Mouse (Mus musculus) cerebellum, adult 18-20 months (tissue): ENCODE results near the gene Tapbp.
"Not testable (repeated sequence)": the region's sequence is repeated elsewhere in the genome, so short reads cannot be mapped to it uniquely, and the experiment has no call there.

Experiments
- DNase-seq, 2 experiments: peaks; one replicate each; pipeline ENCODE4 v3.0.0; 2021

Tapbp gene

DNA sequence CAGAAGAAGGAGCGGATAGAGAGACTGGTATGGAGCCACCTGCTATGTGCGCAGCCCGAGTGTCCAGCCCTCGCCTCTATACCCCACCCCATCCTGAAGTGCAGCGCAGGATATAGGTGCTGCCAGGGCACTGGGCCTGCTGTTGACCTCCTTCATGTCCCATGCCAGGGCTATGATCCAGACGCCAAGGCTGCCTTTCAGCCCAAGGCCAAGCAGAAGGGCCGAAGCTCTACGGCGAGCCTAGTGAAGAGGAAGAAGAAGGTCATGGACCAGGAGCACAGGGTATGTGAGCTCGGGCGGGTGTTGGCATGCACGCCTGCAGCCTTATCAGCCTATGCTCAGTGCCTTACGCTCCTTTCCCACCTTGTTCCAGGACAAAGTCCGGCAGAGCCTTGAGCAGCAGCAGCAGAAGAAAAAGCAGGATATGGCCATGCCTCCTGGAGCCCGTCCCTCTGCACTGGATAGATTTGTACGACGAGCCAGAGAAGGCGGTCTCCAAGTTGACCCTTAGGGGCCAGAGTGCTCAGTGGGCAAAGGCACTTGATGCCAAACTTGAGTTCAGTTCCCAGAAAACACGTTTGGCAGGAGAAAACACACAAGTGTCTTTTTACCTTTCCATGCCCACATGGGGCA, 33.3 kb downstream of the Tapbp start:
- no peak for DNase-seq

DNA sequence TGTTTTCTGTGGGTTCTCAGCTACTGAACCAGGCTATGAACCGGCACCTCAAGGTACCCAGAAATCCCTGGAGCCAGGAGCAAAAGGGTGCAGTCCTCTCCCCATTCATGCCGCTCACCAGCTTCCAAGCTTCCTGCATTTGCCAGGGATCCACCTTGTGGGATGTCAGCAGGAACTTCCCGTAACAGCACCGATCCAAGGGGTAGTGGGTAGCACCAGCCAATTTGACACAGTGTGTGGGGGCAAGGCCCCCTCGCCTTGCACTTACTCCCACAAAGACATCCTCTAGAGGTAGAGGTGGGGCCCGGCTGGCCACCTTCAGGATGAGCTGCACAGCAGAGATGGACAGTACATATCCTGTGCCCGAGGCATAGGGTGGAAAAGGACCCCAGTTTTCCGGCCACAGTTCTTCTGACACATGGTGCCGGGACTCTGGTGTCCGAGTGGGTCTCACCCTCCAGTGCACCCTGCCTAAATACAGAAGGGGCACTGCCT, 34.5 kb downstream of the Tapbp start:
- DNase-seq, result no peak

DNA sequence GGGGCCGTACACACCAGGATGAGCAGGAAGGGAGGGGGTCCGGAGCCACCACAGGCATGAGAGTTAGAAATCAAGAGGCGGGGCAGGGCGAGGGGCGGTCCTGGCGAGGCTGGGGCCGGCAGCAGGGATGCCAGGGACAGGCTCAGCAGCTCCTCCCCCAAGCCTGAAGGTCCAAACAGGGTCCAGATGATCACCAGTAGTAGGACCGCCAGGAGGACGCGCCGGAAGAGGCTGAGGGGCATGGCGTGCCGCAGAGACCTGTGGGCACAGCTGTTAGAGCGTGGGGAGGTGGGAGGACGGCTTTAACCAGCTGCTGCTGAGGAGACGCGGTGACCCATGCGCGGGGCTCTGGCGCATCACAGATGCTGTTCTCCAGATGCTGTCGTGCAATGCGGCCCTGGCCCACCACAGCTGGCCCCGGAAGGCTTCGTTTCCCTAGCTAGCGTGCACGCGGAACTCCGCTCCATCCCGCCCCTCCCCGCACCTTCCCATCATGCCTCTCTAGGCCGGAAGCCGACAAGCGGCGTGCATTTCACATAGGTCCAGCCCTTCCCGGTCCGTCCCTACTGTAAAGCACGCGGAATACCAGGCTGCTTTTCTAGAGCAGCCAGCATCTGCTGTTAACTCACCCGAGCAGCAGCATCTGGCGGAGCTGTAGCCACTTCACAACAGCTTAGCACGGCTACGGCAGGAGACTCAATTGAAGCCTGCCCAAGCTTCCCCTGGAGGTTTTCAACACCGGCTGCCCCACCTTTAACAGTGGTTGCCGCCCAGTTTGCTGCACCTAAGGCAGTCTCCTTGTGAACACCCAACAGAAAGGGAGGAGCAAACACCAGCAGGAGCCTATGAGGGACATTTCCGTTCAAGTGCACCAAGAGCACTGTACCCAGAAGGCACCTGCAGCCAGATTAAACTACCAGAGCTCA, 35.6 kb downstream of the Tapbp start, which contains the start of gene B3galt4:
TSS of gene B3galt4 (minus strand) at position 468 of the 926 bp plus-strand sequence.
- peak; percentile 68 to 72 for DNase-seq

DNA sequence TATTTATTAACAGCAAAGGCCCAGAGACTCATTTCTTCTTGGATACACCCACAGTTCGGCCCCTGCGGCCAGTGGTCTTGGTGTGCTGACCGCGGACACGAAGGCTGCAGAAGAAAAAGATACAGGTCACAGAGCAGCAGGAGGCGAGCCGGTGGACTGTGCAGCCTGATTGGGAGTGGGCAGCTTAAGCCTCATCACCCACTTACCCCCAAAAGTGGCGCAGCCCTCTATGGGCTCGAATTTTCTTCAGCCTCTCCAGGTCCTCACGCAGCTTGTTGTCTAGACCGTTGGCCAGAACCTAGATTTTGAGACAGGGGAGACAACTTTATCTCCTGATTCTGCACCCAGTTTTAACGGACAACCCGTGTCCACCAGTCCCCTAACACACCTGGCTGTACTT, 36.3 kb downstream of the Tapbp start:
- DNase-seq, result not testable (repeated sequence)

DNA sequence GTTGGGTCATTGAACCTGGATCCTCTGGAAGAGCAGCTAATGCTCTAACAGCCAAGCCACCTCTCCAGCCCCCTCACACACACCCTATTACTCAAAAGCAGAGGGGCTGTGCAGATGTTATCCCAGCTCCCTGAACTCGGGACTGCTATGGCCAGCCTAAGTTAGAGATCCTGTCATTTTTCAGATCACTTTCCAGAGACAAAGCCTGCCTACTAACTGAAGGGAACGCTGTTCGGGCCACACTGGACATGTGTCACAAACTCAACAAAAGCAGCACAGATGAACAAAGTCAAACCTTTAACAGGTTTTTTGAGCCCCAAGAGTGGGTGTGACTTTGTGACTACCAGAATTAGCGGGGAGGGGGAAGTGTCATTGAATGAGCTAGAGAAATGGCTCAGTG, 37.2 kb downstream of the Tapbp start:
- DNase-seq, result no peak

DNA sequence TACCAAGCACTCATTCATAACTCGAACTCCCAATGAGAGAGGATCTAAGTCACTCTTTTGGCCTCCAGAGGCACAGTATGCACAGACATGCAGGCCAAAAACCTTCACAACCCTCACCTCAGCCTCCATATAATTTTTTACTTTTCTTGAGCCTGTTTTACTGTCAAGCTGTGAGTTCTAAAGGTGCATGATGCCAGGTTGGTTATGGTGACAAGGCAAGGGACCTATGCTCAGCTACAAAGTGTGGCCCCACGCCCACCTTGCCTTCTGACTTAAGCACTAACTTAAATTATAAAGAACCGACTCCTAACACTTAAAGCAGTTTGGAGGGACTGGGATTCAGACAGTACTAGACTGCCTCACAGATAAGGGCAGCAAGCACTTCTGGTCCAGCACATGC, 37.6 kb downstream of the Tapbp start:
- DNase-seq, result no peak

DNA sequence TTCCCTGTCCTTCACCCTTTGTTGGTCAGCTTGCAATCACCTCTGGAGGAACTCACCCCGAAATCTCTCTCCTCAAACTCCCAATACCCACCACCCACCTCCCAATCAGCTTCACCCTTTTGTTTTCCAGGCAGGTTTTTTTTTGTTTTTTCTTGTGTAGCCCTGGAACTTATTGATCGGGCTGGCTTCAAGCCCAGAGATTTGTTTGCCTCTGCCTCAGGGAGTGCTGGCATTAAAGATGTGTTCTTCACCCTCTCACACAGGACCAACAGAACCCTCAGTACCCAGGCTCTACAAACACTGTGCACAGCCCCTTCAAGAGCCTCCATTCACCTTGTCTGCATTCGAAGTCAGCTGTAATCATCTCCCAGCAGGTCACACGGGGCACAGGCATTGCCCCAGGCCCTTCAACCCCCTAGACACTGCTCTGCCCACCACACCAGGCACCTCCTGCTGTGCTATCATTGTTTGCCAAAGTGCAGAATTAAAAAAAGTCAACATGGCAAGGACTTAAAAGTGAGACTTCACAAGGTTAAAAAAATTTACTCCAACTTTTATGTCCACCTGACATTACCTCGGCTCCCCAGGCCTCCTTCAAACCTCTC, 38.4 kb downstream of the Tapbp start:
- no peak for DNase-seq

DNA sequence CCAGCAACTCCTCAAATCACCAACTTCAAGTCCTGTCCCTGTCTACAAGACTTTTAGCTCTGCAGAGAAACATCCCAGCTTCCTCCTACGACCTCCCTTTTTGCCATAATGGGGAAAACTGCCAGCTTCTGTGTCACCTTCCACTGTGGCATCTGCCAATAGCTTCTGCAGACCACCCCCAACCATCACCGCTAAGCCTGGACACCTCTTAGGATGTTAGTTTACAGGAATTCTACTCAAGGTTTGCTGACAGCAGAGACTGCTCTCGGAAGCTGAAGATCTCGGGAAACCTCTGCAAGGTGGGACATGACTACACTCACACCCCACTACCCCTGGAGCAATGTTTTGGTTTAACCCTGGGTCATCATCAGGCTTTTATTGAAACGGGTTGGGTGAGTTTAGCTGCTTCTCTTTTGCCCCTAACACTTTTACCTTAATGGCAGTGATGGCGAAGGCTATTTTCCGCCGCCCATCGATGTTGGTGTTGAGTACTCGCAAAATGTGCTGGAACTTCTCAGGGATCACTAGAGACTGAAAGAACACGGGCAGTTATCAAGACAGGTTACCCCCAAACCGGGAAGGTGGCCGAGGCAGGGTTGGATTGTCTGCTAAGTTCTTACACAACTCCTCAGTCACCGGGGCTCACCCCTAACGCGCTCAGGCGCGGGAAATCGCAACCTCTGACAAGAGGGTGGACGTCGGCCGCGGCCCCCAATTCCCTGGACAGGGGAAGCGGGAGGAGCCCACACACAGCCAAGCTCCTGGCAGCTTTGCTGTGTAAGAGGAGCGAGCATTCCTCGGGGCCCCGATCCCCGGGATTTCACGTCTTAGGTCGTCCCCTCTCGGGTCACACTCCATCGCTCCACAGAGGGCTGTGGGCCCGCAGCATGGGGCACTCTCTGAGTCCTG, 39.2 kb downstream of the Tapbp start:
- DNase-seq, result no peak

DNA sequence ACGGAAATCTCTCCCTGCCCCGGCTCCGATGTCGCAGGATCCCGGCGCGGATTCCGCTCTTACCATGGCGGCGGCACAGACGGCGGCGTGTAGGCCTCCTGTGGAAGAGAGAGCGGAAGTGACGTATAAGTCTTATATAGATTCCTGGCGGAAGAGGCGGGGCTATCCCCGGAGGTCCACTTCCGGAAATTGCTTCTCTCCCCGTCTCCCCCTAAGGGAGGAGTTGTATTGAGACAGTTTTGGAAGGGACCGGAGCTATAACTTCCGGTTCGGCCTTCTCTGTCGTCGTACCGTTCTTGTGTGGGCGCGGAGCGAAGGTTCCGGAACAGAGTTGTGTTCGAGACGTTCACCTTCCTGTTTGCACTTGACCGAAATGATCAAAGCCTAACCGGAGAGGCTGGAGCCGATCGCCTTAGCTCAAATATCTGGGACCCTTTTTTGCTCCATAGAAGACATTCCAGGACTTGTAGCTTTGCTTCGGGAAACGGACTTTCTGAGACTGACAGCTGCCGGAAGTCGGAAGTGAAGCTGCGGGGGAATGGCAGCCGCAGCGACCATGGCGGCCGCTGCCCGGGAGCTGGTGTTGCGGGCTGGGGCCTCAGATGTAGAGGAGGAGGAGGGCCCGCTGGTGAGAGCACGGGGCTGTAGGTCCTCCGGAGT, 40.0 kb downstream of the Tapbp start, which contains the start of the genes Vps52 and Rps18:
TSS of gene Vps52 (plus strand) at position 258 of the 660 bp plus-strand sequence.
TSS of gene Rps18 (minus strand) at position 447 of the 660 bp plus-strand sequence.
- peak; percentile 95 to 97 for DNase-seq

DNA sequence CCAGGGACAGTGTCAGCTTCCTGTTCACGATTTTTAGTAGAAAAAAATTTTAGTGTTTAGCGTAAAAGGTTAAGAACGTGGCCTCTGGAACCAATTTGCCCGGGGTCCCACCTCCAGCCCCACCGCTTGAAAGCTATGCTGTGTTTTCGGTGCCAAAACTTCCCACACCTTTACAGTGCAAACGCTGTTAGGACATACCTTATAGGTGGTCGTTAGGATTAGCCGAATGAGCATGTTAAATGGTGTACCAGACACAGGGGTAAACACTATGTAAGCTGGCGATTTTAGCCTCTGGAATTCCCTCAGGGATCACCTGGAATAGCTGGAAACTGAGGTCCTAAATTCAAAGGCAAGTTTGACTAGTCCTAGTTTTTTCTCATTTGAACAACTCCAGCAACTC, 40.6 kb downstream of the Tapbp start:
- DNase-seq, result no peak

DNA sequence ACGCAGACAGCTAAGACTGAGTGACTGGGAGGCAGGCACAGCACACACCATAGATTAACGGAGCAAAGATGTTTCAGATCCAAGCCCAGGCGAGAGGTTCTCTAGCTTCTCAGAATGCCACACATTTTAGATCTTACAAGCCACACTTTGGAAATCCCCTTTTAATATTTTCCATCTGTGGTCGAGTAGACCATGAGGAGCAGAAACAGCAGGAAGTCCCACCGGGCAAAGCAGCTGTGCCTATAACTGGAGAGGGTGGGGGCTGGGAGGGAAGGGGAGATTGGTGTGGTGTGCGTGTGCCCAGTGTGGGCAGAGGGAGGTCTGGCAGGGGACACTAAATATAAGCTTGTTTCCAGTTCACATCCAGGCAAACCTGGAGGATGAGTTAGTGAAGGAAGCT, 41.8 kb downstream of the Tapbp start:
- DNase-seq, result no peak

DNA sequence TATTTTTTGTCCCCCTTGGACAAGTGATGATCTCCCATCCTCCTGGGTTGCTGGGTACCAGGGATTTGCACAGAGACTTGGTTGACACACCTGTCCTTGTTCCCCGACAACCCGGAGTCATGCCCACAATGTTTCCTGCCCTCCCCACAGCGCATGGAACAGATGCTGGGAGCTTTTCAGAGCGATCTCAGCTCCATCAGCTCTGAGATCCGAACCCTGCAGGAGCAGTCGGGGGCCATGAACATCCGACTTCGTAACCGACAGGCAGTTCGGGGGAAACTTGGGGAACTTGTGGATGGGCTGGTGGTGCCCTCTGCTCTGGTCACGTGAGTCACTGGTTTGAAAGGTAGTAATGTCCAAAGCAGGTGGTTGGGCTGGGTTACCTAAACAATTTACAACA, 42.8 kb downstream of the Tapbp start:
- no peak for DNase-seq

DNA sequence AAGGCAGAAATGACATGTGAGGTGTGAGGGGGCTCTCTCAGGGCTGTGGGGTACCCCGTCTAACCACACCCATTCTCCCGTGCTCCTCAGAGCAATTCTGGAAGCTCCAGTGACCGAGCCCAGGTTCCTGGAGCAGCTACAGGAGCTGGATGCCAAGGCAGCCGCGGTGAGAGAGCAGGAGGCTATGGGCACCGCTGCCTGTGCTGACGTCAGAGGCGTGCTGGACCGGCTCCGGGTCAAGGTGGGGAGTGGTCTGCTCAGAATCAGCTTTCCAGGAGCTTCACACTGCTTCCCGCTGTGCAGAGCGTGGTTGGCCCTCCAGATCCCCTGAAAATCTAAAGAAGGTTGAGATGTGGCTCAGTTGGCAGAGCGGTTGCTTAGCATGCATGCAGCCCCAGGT, 43.4 kb downstream of the Tapbp start:
- DNase-seq, result no peak

DNA sequence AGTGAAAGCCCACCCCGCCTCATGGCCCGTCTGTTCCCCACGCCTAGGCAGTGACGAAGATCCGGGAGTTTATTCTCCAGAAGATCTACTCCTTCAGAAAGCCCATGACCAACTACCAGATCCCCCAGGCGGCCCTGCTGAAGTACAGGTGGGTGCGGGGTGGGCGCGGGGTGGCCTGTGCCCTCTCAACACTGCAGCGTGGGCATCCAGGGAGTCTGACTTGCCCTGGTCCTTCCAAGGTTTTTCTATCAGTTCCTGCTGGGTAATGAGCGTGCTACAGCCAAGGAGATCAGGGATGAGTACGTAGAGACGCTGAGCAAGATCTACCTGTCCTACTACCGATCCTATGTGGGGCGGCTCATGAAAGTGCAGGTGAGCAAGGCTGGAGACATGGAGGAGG, 44.2 kb downstream of the Tapbp start:
- DNase-seq, result no peak

DNA sequence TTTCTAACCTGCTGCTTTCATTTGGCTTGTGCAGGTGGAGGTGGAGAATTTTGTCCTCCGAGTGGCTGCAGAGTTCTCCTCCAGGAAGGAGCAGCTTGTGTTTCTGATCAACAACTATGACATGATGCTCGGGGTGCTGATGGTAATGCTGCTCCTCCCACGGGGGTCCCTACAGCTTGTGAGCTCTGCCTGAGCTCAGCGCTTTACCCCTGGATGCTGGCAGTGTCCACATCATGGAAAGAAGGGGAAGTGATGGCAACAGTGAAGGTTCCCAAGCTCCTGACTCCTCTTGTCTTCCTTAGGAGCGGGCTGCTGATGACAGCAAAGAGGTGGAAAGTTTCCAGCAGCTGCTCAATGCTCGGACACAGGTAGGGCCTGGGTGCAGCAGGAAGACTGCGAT, 47.2 kb downstream of the Tapbp start:
- DNase-seq, result no peak

DNA sequence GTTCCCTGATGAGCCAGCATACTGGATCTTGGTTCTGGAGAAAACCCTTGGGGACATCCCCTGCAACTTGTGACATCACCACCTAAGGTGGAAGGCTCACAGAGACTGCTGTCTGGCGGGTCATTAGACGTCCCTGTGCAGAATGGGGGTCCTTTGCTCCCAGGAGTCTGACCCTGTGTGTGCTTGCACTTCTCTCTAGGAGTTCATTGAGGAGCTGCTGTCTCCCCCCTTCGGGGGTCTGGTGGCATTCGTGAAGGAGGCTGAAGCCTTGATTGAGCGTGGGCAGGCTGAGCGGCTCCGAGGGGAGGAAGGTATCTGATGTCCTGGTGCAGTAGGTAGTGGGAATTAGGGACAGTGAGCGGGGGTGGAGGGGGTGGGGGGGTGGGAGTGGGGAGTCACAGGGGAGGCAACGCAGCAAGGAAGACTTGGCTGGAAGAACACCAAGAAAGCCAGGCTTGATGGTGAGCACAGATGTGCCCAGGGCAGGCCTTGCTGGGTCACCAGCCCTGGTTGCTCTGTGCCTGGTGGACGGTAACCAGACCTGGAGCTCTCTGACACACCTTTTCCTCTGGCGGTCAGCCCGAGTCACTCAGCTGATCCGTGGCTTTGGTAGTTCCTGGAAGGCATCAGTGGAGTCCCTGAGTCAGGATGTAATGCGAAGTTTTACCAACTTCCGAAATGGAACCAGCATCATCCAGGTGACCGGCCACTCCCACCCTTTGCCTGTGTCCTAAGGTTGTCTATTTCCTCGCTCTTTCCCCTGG, 49.6 kb downstream of the Tapbp start:
- no peak for DNase-seq

DNA sequence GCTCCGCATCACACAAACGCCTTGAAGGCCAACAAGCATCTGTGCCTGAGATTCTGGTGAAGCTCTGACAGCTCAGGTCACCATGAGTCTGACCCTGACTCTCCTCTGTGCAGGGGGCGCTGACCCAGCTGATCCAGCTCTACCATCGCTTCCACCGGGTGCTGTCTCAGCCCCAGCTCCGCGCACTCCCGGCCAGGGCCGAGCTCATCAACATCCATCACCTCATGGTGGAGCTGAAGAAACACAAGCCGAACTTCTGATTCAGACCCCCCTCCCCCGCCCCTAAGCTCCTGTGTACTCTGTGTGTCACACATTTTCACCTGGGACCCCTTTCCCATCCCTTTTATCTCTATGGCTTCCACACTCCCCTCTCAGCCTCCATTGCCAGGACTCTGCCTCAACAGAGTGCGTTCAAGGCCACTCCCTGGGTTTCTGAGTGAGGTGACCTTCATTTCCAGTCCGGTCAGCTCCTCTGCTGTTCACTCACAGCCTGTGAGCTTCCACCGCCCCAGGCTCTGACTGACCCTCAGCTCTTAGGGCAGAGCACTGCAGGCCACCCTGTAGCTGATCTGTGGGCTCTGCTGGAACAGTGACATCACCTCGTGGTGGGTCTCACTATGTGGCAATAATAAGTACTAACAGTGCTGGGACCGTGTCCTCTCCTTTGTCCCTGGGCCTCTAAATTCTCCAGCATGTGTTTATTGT, 50.3 kb downstream of the Tapbp start:
- DNase-seq, result no peak

DNA sequence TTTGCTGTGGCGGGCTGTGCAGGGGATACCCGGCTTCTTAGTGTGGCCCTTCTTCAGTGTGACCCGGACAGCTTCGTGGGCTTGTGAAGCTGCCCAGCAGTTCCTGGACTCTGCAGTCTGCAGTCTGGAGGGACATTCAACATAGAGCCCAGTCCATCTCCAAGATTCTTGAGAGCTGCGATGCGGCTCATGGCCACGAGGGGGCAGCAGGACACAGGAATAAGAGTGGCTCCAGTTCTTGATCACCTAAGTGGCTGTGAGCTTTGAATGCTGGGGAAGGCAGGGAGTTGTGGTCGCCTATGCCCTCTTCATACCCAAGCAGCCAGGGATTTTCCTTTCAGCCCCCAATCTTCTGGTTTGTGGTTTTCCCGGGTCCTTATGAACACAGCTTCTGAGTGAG, 52.8 kb downstream of the Tapbp start:
- peak; percentile 72 to 84 for DNase-seq

DNA sequence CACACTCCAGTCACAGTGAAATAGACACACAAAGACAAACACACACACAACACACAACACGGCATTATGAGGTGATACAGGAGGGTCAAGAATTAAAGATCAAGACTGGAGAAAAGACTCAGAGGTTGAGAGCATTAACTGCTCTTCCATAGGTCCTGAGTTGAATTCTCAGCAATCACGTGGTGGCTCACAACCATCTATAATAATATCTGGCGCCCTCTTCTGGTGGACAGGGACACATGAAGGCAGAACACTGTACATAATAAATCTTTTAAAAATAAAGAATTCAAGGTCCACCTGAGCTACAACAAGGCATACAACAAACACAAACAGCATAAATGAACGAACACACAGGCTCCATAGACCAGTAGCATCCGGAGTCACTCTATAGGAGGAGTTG, 53.2 kb downstream of the Tapbp start:
- no peak for DNase-seq

DNA sequence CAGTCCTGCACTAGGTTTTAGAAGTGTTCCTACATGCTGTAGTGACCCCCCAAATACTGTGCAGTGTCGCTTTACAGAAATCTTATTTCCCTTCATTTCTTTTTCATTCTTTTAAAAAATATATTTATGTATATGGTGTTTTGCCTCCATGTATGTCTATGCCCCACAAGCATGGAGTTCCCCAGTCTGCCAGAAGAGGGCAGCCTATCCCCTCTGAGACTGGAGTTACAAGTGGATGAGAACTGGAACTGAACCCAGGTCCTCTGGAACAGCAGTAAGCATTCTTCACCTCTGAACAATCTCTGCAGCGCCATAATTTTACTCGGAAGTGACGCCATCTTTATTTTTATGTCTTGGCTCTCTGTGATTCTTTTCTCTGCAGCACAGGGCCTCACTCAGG, 53.7 kb downstream of the Tapbp start:
- no peak for DNase-seq
